Mouse (Mus musculus): Measurements from ENCODE around the gene Mrpl38.

GRCm38 (mm10) chr11:116138468-116139138 lies at the start of gene Mrpl38:
- TF ChIP-seq CTCF (IDR thresholded peaks at IDR 0.05; ENCODE audit: control insufficient read depth, insufficient read depth, low read length) (peak; percentile 86), POLR2A (IDR thresholded peaks at IDR 0.05; ENCODE audit: borderline replicate concordance, control insufficient read depth, low read depth, low read length) (peak; percentile 8; the same call in 1 of the 2 replicates)
